Mouse (Mus musculus): ENCODE measurements at regions not wholly inside any gene's neighbourhood (a gene's known extent, or its start where the extent isn't known, plus 50 kb on each side); places are given as distances from the start of the nearest gene placed in this dataset.

GRCm38 (mm10) chr6:13383211-13383610, 158.4 kb upstream of the Vwde start:
- Histone ChIP-seq H3K36me3 (ENCODE audit: control insufficient read depth, insufficient read depth, low read length) (no peaks in the 10 kb centered on the region), H3K4me3 (ENCODE audit: low read depth, low read length) (no peak overlapping the region), H3K4me1 (ENCODE audit: control insufficient read depth, insufficient read depth, insufficient read length, low read length) (no peaks in the 10 kb centered on the region), H3K27ac (ENCODE audit: insufficient read depth, low read depth, low read length) (no peak overlapping the region), H3K27me3 (ENCODE audit: control insufficient read depth, insufficient read depth, low read length) (no peaks in the 10 kb centered on the region)
- TF ChIP-seq POLR2A (IDR thresholded peaks at IDR 0.05; ENCODE audit: low read depth, low read length) (no peak), CTCF (IDR thresholded peaks at IDR 0.05; ENCODE audit: extremely low read depth, insufficient read length, insufficient replicate concordance, low read depth, low read length) (no peak)
- 62% methylated on average over 2 of the region's 2 CpGs for WGBS

GRCm38 (mm10) chr6:13380819-13381218, 156.1 kb upstream of the Vwde start:
- TF ChIP-seq CTCF (IDR thresholded peaks at IDR 0.05; ENCODE audit: extremely low read depth, insufficient read length, insufficient replicate concordance, low read depth, low read length), result no peak
- no peak for TF ChIP-seq POLR2A (IDR thresholded peaks at IDR 0.05; ENCODE audit: low read depth, low read length)
- H3K4me3 ChIP-seq (ENCODE audit: low read depth, low read length), result no peak overlapping the region
- no peaks in the 10 kb centered on the region for H3K36me3 ChIP-seq (ENCODE audit: control insufficient read depth, insufficient read depth, low read length)
- H3K27ac ChIP-seq (ENCODE audit: insufficient read depth, low read depth, low read length), result no peak overlapping the region
- 54% methylated on average over 3 of the region's 3 CpGs for WGBS
- no peaks in the 10 kb centered on the region for H3K27me3 ChIP-seq (ENCODE audit: control insufficient read depth, insufficient read depth, low read length)
- no peaks in the 10 kb centered on the region for H3K4me1 ChIP-seq (ENCODE audit: control insufficient read depth, insufficient read depth, insufficient read length, low read length)

- no peaks in the 10 kb centered on the region for H3K36me3 ChIP-seq (ENCODE audit: control insufficient read depth, insufficient read depth, low read length)
- no peak for TF ChIP-seq POLR2A (IDR thresholded peaks at IDR 0.05; ENCODE audit: low read depth, low read length)
- no peak for TF ChIP-seq CTCF (IDR thresholded peaks at IDR 0.05; ENCODE audit: extremely low read depth, insufficient read length, insufficient replicate concordance, low read depth, low read length)
- no peak overlapping the region for H3K4me3 ChIP-seq (ENCODE audit: low read depth, low read length)
- H3K27ac ChIP-seq (ENCODE audit: insufficient read depth, low read depth, low read length), result no peak overlapping the region
- no peaks in the 10 kb centered on the region for H3K27me3 ChIP-seq (ENCODE audit: control insufficient read depth, insufficient read depth, low read length)
- no peaks in the 10 kb centered on the region for H3K4me1 ChIP-seq (ENCODE audit: control insufficient read depth, insufficient read depth, insufficient read length, low read length)
Measured at GRCm38 (mm10) chr6:13379727-13380126, 155.0 kb upstream of the Vwde start.

- 75% methylated on average over 1 of the region's 1 CpGs for WGBS
- Histone ChIP-seq H3K4me1 (ENCODE audit: control insufficient read depth, insufficient read depth, insufficient read length, low read length) (no peaks in the 10 kb centered on the region), H3K36me3 (ENCODE audit: control insufficient read depth, insufficient read depth, low read length) (no peaks in the 10 kb centered on the region), H3K27me3 (ENCODE audit: control insufficient read depth, insufficient read depth, low read length) (no peaks in the 10 kb centered on the region), H3K4me3 (ENCODE audit: low read depth, low read length) (no peak overlapping the region), H3K27ac (ENCODE audit: insufficient read depth, low read depth, low read length) (no peak overlapping the region)
- TF ChIP-seq CTCF (IDR thresholded peaks at IDR 0.05; ENCODE audit: extremely low read depth, insufficient read length, insufficient replicate concordance, low read depth, low read length), result no peak
Measured at GRCm38 (mm10) chr6:13373896-13374295, 149.1 kb upstream of the Vwde start.

- no peak overlapping the region for H3K27ac ChIP-seq (ENCODE audit: insufficient read depth, low read depth, low read length)
- TF ChIP-seq POLR2A (IDR thresholded peaks at IDR 0.05; ENCODE audit: low read depth, low read length), result no peak
- TF ChIP-seq CTCF (IDR thresholded peaks at IDR 0.05; ENCODE audit: extremely low read depth, insufficient read length, insufficient replicate concordance, low read depth, low read length), result no peak
- H3K27me3 ChIP-seq (ENCODE audit: control insufficient read depth, insufficient read depth, low read length), result no peaks in the 10 kb centered on the region
- H3K36me3 ChIP-seq (ENCODE audit: control insufficient read depth, insufficient read depth, low read length), result no peaks in the 10 kb centered on the region
- H3K4me1 ChIP-seq (ENCODE audit: control insufficient read depth, insufficient read depth, insufficient read length, low read length), result no peaks in the 10 kb centered on the region
- H3K4me3 ChIP-seq (ENCODE audit: low read depth, low read length), result no peak overlapping the region
Measured at GRCm38 (mm10) chr6:13369709-13370296, 145.0 kb upstream of the Vwde start.
